Mouse (Mus musculus): ENCODE data around the gene Tmem63a.

Gene Tmem63a

DNA sequence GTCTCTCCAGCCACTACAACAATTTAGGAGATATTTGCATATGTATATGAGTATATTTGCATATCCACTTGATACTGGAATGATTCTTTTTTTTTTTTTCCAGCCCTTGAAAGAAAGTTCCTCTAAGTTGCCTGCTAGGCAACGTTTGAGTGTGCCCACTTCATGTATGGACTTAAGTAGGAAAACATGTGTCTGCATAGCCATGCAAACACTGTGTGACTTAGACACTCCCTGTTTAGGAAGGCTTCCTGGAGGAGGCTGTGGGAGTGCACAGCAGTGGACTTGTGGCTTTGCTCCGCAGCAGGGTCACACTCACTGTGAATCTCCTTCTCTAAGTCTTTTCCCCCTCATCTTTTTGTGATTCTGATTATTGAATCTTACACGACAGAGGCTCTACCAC is 16.7 kb downstream of the Tmem63a start:
- no peak for DNase-seq (ENCODE audit: low read depth, low spot score)

DNA sequence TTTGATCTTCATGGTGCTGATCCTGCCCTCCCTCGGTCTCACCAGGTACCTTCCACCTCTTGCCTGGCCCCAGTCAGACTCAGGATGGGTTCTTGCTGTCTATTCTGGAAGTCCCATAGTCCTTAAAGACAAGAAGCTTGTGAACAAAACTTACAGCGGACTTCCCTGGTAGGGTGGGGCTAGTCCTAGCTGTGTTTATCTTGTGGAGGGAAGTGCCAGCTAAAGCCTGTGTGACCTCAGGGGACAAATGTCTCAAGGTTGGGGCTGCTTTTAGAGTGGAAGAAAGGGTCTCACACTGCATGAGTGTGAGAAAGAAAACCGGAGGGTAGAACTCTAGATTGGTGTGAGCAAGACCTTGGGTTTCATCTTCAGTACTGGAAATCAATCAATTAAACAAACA is 23.6 kb downstream of the Tmem63a start:
- no peak for DNase-seq (ENCODE audit: low read depth, low spot score)

DNA sequence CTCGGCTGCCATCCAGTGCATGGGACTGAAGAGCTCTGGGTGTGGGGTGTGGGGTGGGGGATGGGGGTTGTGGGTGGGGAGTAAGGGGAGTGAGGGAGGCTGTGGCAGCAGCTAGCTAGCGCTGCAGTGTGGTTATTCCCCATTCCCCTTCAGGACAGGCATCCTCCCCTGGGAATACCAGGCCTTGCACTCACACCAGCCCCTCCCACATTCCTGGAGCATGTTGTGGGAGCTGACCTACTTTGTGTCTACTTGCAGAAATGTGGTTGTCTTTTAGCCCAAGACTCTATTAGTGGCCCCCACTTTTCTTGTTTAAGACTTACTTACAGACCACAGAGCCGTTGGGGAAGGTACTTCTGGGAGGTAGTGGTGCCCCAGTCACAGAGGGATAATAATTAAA is 24.4 kb downstream of the Tmem63a start:
- peak; percentile 60 for DNase-seq (ENCODE audit: low read depth, low spot score)

DNA sequence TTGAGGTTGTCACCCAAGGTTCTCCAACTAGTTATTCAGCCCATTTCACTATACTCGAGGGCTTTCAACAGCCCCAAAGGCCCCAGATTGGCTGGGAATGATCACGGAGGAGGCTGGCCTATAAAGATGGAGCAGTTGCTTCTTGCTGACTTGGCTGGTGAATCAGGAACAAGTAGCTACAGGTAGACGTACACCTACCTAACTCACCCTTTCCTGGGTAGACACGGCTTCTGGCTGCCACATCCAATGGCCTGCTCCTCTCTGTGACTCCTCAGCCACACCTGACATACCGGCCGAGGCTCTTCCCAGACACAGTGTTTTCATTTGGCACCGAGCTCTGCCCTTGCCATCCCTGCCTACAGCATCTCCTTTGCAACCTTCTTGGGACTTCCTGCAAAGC is 25.1 kb downstream of the Tmem63a start:
- no peak for DNase-seq (ENCODE audit: low read depth, low spot score)

DNA sequence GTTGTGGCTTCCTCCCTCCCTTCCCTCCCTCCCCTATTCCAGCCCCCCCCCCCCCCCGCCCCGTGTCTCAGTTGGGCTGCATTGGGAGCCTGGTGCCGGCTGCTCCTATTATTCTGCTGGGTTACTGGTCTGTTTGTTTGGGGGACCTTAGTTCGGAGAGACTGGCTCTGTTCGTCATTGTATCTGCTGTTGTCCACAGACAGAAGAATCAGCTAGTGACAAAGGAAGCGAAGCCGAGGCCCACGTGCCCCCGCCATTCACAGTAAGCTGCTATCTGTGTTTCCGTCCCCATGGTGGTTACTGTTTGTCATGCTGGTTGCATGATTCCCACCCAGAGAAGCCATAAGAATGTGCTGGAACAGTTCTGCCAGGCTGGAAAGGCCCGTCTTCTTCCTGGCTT is 30.8 kb downstream of the Tmem63a start:
- DNase-seq (ENCODE audit: low read depth, low spot score), result no peak

DNA sequence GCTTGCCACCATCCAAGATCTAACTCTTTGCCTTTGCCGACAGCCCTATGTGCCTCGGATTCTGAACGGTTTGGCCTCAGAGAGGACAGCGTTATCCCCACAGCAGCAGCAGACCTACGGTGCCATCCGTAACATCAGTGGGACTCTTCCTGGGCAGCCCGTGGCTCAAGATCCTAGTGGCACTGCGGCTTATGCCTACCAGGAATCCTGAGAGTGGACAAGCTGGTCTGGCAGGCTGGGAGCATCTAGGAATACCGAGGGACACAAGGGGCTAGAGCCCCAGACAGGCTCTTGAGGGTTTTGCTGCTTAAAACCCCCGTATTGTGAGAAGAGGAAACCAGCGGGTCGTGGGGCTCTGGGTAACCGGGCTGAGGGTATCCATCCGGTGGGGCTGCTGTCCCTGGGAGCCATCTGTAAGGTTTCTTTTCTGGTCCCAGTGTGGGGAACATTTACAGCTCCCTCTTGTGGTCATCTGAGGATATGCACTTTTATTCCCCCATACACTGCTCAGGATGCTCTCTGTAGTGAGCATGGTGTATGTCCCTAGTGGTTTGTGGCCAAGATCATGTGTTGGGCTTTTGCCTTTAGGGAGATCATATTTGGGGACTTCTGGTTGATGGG is 32.1 kb downstream of the Tmem63a start:
- peak; percentile 83 for DNase-seq (ENCODE audit: low read depth, low spot score)

DNA sequence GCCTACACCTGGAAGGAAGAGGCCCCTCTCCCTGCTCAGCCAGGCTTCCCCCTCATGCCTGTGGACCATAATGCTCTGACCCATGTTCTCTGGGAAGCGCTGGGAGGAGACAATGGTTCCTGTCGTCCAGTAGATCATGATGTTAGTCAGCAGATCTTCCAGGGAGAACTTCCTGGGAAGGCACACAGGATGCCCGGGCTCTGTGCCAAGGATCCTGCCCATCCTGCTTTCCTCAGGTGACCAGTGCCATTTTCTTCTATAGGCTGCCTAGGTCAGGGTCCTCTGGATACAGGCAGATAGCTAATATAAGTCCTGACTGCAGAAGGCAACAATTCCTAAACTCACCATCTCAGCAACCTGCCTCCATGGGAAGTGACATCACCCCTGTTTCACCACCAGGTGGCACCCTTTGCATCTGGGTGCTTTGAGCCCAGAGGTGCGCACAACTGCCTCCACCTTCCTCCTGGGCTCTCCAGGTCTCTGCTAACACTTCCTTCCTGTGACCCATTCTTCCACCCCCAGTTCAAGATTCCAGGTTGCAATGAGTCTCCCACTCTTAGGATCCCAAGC is 34.1 kb downstream of the Tmem63a start:
- DNase-seq (ENCODE audit: low read depth, low spot score), result peak; percentile 78

DNA sequence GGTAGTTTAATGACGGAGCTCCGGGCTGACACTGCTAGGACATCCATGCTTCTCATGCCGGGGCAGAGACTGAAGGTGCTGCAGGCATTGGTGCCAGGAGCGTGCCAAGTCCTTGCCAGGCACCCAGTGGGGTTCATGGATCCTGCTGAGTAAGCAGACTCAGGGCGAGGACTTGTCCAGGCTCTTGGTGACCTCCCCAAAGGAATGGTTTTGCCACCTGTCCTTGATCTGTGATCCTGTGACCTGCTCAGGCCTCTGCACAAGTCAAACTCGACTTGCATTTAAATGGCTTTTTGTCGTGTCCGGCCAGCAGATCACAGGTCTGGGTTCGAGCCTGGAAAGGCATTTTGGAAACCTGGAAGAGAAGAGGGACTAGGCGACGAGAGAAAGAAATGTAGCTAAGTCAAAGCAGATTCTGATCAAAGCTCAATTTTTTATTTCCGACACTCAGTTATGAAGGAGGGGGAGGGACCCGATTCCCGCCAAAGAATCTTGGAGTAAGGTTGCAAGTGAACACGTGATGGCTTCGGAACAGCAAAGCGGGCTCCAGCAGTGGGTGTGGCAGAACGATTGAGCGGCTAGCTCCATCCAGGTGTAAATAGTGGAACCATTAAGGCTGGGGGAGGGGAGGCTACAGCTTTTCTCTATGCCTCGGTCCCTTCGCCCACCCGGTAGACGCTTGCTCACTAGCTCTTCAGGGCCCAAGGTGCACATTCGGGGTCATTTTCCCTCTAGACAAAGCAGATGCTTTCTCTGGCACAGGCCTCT is 37.5 kb downstream of the Tmem63a start:
- peak; percentile 64 for DNase-seq (ENCODE audit: low read depth, low spot score)

GRCm38 (mm10) chr1:180980464-180980863 is 38.3 kb downstream of the Tmem63a start:
- DNase-seq (ENCODE audit: low read depth, low spot score), result peak; percentile 76

GRCm38 (mm10) chr1:180981298-180982046 is 39.3 kb downstream of the Tmem63a start:
- peak; percentile 42 for DNase-seq (ENCODE audit: low read depth, low spot score)

GRCm38 (mm10) chr1:180986701-180987100 is 44.6 kb downstream of the Tmem63a start:
- peak; percentile 72 for DNase-seq (ENCODE audit: low read depth, low spot score)

DNA sequence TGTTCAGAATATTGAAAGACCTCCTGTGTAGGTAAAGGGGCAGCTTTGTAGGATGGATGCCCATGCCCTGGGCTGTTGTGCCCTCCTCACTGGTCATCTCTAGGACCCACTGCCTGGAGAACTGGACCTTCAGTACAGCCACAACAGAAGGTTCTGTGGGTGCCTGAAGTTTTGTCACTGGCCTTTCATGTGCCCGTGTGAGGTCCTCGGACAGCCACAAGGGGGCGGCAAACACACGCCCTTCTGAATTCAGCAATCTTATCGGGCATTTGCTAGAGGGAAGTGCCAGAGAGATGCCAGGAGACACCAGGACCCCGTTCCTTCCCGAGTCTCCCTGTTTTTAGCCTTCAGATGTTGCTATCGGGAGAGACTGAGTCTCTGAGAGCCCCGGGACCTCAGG is 45.6 kb downstream of the Tmem63a start:
- DNase-seq (ENCODE audit: low read depth, low spot score), result peak; percentile 76

DNA sequence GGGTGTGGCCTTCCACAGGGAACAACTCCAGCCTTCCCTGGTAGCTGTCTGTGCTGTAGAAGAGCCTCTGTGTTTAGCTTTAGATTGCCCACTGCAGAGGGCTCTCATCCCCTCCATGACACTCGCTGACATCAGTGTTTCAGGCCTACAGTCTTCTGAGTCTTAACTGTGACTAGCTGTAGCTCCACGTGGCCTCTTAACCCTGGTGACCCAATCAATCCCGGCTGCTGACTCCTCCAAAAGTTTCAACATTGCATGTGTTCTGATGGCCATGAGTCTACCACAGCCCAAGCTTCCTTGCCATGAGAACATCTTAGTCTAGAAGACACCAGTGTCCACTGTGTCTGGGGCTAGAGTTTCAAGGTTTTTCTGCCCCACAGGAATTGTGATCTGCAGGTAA is 48.5 kb downstream of the Tmem63a start:
- DNase-seq (ENCODE audit: low read depth, low spot score), result no peak

DNA sequence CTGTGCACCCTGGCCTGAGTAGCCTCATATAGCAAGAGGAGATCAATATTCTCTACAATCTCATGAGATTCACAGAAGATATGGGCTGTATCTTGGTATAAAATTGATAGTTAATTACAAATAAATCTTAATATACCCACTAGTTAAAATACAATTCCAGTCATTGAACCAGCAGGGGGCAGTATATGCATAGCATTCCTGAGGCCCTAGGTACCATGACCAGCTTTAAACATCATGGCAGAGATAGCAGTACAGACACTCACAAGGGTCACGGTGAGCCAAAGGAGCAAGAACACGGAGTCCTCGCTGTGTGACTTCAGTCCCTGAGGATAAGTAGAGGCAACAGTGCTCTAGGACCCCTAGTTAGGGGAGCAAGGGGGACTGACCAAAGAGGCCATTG is 50.0 kb downstream of the Tmem63a start:
- peak; percentile 54 for DNase-seq (ENCODE audit: low read depth, low spot score)

GRCm38 (mm10) chr1:181000501-181001092 is 58.5 kb downstream of the Tmem63a start:
- no peak for DNase-seq (ENCODE audit: low read depth, low spot score)

GRCm38 (mm10) chr1:181001217-181001616 is 59.1 kb downstream of the Tmem63a start:
- DNase-seq (ENCODE audit: low read depth, low spot score), result no peak

DNA sequence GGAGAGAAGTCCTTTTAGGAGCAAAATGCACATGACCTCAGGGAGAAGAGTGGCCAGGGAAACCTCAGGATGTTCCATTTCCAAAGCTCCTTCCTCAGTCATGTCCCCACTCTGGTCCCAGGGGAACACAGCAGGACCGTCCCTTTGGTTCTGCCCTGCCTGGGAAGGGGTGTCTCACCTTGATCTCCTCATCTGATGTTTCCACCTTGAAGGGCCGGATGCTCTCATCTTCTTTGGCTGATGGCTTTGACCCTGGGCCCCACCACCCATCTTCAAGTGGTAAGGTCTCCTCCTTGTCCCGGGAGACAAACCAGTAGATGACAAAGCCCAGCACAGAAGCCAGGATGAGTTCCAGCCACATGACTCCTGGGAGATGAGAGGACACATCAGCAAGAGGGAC is 59.5 kb downstream of the Tmem63a start:
- no peak for DNase-seq (ENCODE audit: low read depth, low spot score)

DNA sequence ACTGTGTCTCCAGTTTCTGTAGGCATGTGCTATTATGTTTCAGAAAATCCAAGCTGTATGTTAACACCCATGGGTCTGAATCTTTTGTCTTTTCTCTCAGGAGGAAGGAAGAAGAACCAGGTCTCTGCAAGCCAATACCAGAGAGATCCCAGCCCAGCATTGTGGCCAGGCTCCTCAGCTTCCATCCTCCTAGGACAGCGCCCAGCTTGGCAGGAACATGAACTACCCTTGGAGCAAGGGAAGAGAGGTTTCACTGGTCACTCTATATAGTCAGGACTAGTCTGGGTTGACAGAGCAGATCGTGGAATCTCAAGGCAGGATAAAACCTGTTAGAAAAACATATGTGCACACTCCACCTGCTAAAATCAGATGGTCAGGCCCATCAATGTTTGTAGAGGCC is 61.6 kb downstream of the Tmem63a start:
- DNase-seq (ENCODE audit: low read depth, low spot score), result no peak

- no peak for DNase-seq (ENCODE audit: low read depth, low spot score)
Measured at GRCm38 (mm10) chr1:181005331-181005730, 63.2 kb downstream of the Tmem63a start.

- DNase-seq (ENCODE audit: low read depth, low spot score), result no peak
Measured at GRCm38 (mm10) chr1:181007831-181008230, 65.7 kb downstream of the Tmem63a start.

- no peak for DNase-seq (ENCODE audit: low read depth, low spot score)
Measured at GRCm38 (mm10) chr1:181008266-181008665, 66.1 kb downstream of the Tmem63a start.

DNA sequence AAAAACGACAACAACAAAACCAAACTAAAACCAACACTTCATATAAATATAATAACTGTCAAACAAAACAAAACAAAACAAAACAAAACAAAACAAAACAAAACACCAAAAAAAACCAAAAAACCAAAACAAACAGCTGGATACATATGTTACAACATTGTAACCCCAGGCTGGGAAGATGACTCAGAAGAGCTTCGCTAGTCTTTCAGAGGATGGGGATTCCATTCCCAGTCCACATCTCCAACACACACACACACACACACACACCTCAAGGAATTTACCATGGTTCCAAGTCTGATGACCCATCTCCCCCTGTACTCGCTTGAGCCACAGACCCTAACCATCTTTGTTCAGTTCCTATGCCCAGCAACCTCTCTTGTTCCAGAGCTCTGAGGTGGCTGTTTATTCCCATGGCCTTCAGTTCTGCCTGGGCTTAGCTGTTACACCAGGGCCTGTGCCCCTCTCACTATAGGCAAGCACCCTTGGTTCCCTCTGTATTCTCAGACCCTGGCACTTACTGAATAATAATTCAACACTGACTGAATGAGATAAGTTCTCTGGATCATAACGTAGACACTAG is 67.0 kb downstream of the Tmem63a start:
- no peak for DNase-seq (ENCODE audit: low read depth, low spot score)

Data from R1 (cell line).